Mouse (Mus musculus) Muller cell, postnatal 12 days (primary cell): ENCODE measurements around the gene B4galt3.

Source experiments
- DNase-seq: peaks from one replicate; pipeline ENCODE4 v3.0.0-alpha.2; 2015; ENCODE audit errors: inconsistent ontology term

Gene B4galt3

GRCm38 (mm10) chr1:171269848-171270572, at the start of gene B4galt3:
Gene B4galt3, plus strand, starts transcription at chr1:171270328.
- peak; percentile 92 for DNase-seq

DNA sequence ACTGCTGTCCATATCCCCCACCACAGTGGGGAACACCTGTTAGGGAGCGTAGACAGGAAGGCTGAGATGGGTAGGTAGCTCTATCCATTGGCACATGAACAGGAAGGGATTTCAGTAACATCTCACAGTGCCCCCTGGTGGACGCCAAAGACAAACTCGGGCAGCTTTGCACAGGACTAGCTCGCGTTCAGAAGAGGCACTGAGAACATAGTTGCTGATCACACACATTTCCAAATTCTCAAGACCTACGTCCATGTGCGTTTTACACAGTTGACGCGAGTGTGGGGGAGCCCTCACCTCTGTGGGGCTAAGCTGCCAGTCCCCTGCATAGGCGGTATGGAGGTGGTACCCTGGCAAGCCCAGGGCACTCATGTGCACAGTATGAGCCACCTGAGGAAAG, 49.3 kb upstream of the B4galt3 start:
- DNase-seq, result peak; percentile 76

GRCm38 (mm10) chr1:171221281-171222193, 48.6 kb upstream of the B4galt3 start:
- no peak for DNase-seq

DNA sequence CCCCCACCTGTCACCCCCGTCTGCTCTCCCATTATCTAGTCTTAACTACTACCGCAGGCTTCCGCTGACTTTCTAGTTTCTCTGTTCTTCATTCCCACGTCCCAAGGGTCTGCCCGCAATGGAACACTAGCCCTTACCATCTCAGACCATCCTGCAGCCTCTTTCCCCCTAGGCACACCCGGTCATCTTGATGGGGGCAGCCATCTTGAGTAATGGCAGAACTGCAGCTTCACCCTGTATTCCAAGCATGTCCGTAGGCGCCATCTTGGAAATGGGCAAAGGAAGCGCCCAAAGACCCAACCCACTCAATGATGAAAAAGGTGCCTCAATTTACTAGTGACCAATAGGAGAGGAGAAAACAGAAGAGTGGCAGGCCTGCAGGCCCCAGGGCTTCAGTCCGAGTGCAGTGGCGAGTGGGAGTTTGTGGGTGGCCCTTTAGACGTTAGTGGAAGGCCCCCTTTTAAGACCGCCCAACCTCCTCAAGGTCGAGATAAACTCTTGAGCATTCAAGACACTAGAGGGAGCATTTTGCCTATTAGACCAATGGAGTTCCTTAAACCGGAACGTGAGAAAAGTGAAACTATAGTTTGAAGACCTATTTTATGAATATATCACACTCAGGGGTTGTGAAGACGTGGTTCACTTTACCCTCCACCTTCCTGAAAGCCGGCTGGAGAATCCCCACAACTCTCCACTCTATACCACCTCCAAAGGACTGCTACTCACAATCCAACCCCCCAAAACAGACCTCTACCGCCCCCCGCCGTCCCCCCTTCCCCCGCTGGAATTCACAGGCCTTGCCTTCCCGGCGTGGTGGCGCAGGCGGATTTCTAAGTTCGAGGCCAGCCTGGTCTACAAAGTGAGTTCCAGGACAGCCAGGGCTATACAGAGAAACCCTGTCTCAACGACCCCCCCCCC, 47.6 kb upstream of the B4galt3 start, which contains the start of gene Tomm40l:
Gene Tomm40l, minus strand, starts transcription at position 277 of the 918 bp plus-strand sequence.
- DNase-seq, result peak; percentile 98

DNA sequence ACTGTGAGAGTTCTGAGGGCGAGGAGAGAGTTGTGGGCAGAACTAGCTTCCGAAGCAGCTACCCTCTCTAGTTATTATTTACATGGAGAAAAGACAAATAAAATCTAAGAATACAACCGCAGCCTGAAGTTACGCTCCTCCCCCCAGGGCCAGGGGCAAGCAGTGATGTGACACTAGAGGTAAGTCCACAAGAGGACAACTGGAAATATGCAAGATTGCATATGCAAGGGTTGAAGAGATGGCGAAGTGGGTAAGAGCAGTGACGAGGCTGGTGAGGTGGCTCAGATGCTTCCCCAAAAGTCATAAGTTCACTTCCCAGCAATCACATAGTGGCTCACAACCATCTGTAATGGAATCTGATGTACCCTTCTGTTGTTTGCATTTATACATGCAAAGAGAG, 47.0 kb upstream of the B4galt3 start:
- no peak for DNase-seq

GRCm38 (mm10) chr1:171223796-171224195, 46.3 kb upstream of the B4galt3 start:
- no peak for DNase-seq

- DNase-seq, result no peak
Observed at GRCm38 (mm10) chr1:171224857-171225256, 45.3 kb upstream of the B4galt3 start, which contains the start of gene Apoa2. Gene Apoa2, plus strand, starts transcription at chr1:171225054.

DNA sequence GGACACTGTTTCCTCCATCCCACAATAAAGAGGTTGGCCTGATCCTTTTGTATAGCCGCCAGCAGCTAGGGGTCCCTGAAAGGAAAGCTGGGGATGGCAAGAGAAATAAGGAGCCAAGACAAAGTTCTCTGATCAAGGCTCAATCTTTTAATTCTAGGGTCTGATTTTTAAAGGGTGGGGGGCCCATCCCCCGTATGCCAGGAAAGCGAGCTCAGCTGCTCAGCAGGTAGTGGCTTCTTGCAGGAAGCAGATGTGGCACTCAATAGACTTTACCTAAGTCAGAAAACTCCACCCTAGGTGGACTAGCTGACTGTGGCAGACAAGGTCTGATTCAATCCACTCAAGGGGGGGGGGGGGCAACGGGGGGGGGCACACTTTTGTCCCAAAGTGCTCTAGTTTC, 43.3 kb upstream of the B4galt3 start:
- DNase-seq, result no peak

GRCm38 (mm10) chr1:171227879-171228278, 42.2 kb upstream of the B4galt3 start:
- no peak for DNase-seq

GRCm38 (mm10) chr1:171229750-171230149, 40.4 kb upstream of the B4galt3 start:
- DNase-seq, result no peak

DNA sequence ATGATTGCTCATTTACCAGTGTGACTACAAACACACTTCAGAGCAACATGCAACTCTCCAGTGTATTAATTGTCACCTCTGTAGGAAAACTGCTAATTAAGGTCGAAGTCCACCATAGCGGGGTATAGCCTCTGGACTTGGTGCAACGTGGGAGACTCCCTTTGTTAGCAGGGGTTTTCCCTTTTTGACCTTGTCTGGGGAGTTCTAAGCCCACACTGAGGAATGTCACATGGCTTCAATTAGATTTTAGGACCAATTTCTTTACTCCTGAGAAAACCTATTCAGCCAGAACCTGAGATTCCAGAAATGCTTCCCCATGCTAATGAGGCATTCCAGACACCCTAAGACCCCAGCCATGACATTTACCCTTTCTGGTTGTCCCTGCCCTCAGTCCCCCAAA, 39.9 kb upstream of the B4galt3 start:
- peak; percentile 43 for DNase-seq

GRCm38 (mm10) chr1:171231844-171232243, 38.3 kb upstream of the B4galt3 start:
- DNase-seq, result peak; percentile 69

- DNase-seq, result no peak
Observed at GRCm38 (mm10) chr1:171232348-171232747, 37.8 kb upstream of the B4galt3 start.

- no peak for DNase-seq
Observed at GRCm38 (mm10) chr1:171232800-171233730, 37.1 kb upstream of the B4galt3 start.

DNA sequence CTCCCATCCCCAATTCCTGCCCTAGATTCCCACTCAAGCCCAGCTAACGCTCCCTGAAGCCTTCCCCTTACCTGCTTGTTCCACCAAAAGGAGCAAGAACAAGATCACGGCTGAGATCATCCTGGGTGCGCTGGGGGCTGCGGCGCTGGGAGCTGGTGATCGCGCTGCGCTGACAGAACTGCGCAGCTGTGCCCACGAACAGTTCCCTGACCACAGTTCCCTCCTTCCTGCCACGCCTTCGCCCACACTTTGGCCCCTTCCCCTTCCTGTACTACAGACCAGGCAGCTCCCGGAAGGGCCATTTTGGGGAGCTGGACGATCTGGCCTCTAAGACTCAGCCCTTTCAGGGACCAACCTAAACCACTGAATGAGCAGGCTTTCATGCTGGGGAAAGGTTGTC, 36.0 kb upstream of the B4galt3 start, which contains the start of gene Fcer1g:
Gene Fcer1g, minus strand, starts transcription at position 240 of the 400 bp plus-strand sequence.
- no peak for DNase-seq

DNA sequence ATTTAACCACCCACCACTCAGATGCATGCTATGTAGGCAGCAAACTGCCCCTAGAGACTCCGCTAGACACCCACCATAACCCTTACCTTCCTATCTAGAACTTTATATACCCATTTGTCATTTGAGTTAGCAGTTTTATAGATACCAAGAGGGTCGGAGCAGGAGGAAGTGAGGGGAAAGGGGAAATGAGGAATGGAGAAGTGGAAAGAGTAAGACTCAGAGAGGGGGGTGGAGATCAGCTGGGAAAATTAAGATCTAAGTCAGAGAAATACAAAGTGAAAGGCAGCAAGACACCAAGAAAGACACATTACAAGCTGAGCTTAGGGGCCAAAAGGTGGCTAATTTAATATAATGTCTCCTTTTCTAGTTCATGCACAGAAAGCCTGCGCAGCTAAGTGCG, 35.6 kb upstream of the B4galt3 start:
- DNase-seq, result no peak

GRCm38 (mm10) chr1:171235791-171236190, 34.3 kb upstream of the B4galt3 start:
- DNase-seq, result no peak

GRCm38 (mm10) chr1:171237438-171237837, 32.7 kb upstream of the B4galt3 start:
- no peak for DNase-seq

GRCm38 (mm10) chr1:171238463-171238862, 31.7 kb upstream of the B4galt3 start:
- DNase-seq, result no peak

- no peak for DNase-seq
Observed at GRCm38 (mm10) chr1:171239992-171240744, 30.0 kb upstream of the B4galt3 start.
